Mouse (Mus musculus): ENCODE measurements around the gene Gak. TPM values are rescaled to one million over a fixed set of nuclear protein-coding genes. Genes with fewer than 3 reads are reported as not detected.
A peak's percentile ranks its signal among the peaks of the same experiment; 100 is the strongest.

The Gak gene
- 43.3 and 45.3 TPM in 2 replicates for polyA plus RNA-seq (2014; fragmentation: Nextera tagmentation; extraction: Ambion mirVana)

GRCm38 (mm10) chr5:108629634-108630483 lies at the start of gene Gak, which contains the start of gene Tmem175:
TSS of gene Gak (minus strand) at chr5:108629755.
TSS of gene Tmem175 (plus strand) at chr5:108629770.
- Histone ChIP-seq H3K36me3 (ENCODE audit: control insufficient read depth, insufficient read depth, low read length) (no peaks in the 10 kb centered on the region), H3K4me3 (ENCODE audit: low read depth, low read length) (peak within 1 kb of the TSS; percentile 80), H3K9me3 (ENCODE audit: control insufficient read depth, low read length) (no peaks in the 10 kb centered on the region), H3K9ac (ENCODE audit: low read length) (peak within 1 kb of the TSS; percentile 94), H3K27ac (ENCODE audit: low read depth, low read length) (peak within 1 kb of the TSS; percentile 80), H3K4me2 (peak within 1 kb of the TSS; percentile 88), H3K4me1 (ENCODE audit: control insufficient read depth, insufficient read depth, low read length) (peaks cover 11% of the 10 kb centered on the region), H3K27me3 (ENCODE audit: control insufficient read depth, insufficient read depth, low read length) (no peaks in the 10 kb centered on the region)
- peak; percentile 99 for ATAC-seq (ENCODE audit: low FRiP score)
- WGBS = under 1% methylated on average over 58 of the region's 58 CpGs
- DNase-seq (ENCODE audit: low spot score, missing footprints) = peak; percentile 99

DNA sequence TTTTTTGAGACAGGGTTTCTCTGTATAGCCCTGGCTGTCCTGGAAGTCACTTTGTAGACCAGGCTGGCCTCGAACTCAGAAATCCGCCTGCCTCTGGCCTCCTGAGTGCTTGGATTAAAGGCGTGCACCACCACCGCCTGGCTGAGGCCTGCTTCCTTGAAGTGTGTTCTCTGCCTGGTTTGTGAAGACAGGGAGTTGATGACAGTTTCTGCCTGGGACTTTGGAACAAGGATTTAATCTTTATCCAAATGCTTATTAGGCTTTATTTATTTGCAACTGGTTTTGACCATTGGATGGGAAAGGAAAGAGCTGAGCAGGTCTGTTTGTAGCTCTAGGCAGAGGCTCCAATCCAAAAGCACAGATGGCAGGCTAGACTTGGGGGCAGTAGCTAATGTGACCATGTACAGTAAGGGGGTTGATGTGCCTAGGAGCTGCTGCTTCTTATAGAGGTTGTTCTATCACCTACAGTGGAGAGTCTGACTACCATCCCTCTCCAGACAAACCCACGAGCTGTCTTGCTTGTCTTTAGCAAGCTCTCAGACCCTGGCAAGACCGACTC lies 48.8 kb upstream of the Gak start:
- no peaks in the 10 kb centered on the region for H3K9me3 ChIP-seq (ENCODE audit: control insufficient read depth, low read length)
- no peak overlapping the region for H3K27ac ChIP-seq (ENCODE audit: low read depth, low read length)
- ATAC-seq (ENCODE audit: low FRiP score) (no peak), DNase-seq (ENCODE audit: low spot score, missing footprints) (peak; percentile 73)
- H3K4me3 ChIP-seq (ENCODE audit: low read depth, low read length) = no peak overlapping the region
- no peak overlapping the region for H3K9ac ChIP-seq (ENCODE audit: low read length)
- 85% methylated on average over 6 of the region's 6 CpGs for WGBS
- no peaks in the 10 kb centered on the region for H3K27me3 ChIP-seq (ENCODE audit: control insufficient read depth, insufficient read depth, low read length)
- no peak overlapping the region for H3K4me2 ChIP-seq
- H3K36me3 ChIP-seq (ENCODE audit: control insufficient read depth, insufficient read depth, low read length) = no peaks in the 10 kb centered on the region
- peaks cover 3% of the 10 kb centered on the region for H3K4me1 ChIP-seq (ENCODE audit: control insufficient read depth, insufficient read depth, low read length)

DNA sequence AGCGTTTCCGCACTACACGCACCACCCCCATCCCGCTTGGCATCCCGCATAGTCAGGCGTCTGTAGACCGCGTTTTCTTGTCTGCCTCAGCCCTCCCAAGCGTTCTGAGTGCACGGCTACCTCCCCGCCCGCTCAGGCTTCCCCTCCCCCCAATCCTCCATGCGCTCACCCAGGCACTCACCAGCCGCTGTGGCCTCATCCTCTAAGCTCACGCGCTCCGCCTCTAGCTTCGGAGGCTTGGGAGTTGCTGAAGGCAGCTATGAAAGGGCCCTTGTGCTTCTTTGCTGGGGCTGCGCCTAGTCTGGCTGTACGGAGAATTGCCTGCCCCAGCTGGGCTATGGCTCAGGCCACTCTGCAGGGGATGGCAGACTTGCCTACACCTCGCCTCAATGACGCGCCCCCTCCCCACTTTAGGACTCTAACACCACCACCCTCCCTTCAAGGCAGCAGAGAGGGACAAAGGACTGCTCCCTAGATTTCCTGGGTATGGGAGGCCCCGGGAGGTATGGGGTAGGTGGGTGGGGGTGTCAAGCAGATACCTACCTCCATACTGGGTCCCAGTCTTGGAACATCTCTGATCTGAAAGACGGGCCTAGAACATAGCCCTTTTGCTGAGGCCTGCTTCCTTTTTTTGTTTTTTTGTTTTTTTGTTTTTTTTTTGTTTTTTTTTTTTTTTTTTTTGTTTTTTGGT lies 48.2 kb upstream of the Gak start:
- 3% methylated on average over 25 of the region's 25 CpGs for WGBS
- DNase-seq (ENCODE audit: low spot score, missing footprints) = peak; percentile 97
- Histone ChIP-seq H3K27me3 (ENCODE audit: control insufficient read depth, insufficient read depth, low read length) (no peaks in the 10 kb centered on the region), H3K27ac (ENCODE audit: low read depth, low read length) (peak overlapping the region; percentile 74), H3K36me3 (ENCODE audit: control insufficient read depth, insufficient read depth, low read length) (0 out of 2 replicates have a peak, but pooled peaks cover 2% of the 10 kb centered on the region), H3K4me1 (ENCODE audit: control insufficient read depth, insufficient read depth, low read length) (peaks cover 3% of the 10 kb centered on the region), H3K9ac (ENCODE audit: low read length) (peak overlapping the region; percentile 64), H3K4me3 (ENCODE audit: low read depth, low read length) (peak overlapping the region; percentile 31), H3K9me3 (ENCODE audit: control insufficient read depth, low read length) (no peaks in the 10 kb centered on the region), H3K4me2 (peak overlapping the region; percentile 51)
- ATAC-seq (ENCODE audit: low FRiP score) = peak; percentile 92

- peak overlapping the region; percentile 31 for H3K4me3 ChIP-seq (ENCODE audit: low read depth, low read length)
- no peak for DNase-seq (ENCODE audit: low spot score, missing footprints)
Observed at GRCm38 (mm10) chr5:108676772-108677498, 47.4 kb upstream of the Gak start.

GRCm38 (mm10) chr5:108675251-108675816 lies 45.8 kb upstream of the Gak start, which contains the start of gene Slc26a1:
TSS of gene Slc26a1 (minus strand) at chr5:108675569.
- H3K4me1 ChIP-seq (ENCODE audit: control insufficient read depth, insufficient read depth, low read length) = peaks cover 3% of the 10 kb centered on the region
- H3K4me2 ChIP-seq = no peak within 1 kb of the TSS
- no peak for ATAC-seq (ENCODE audit: low FRiP score)
- H3K9ac ChIP-seq (ENCODE audit: low read length) = no peak within 1 kb of the TSS
- no peak within 1 kb of the TSS for H3K4me3 ChIP-seq (ENCODE audit: low read depth, low read length)
- DNase-seq (ENCODE audit: low spot score, missing footprints) = no peak
- no peak within 1 kb of the TSS for H3K27ac ChIP-seq (ENCODE audit: low read depth, low read length)
- WGBS = 82% methylated on average over 9 of the region's 9 CpGs
- H3K36me3 ChIP-seq (ENCODE audit: control insufficient read depth, insufficient read depth, low read length) = 0 out of 2 replicates have a peak, but pooled peaks cover 2% of the 10 kb centered on the region
- no peaks in the 10 kb centered on the region for H3K27me3 ChIP-seq (ENCODE audit: control insufficient read depth, insufficient read depth, low read length)
- H3K9me3 ChIP-seq (ENCODE audit: control insufficient read depth, low read length) = no peaks in the 10 kb centered on the region

More at GRCm38 (mm10) chr5:108676772-108677498, 47.4 kb upstream of the Gak start:
- ATAC-seq (ENCODE audit: low FRiP score) = peak; percentile 63
- no peaks in the 10 kb centered on the region for H3K27me3 ChIP-seq (ENCODE audit: control insufficient read depth, insufficient read depth, low read length)
- 9% methylated on average over 5 of the region's 5 CpGs for WGBS
- 0 out of 2 replicates have a peak, but pooled peaks cover 2% of the 10 kb centered on the region for H3K36me3 ChIP-seq (ENCODE audit: control insufficient read depth, insufficient read depth, low read length)
- peak overlapping the region; percentile 51 for H3K4me2 ChIP-seq
- H3K4me1 ChIP-seq (ENCODE audit: control insufficient read depth, insufficient read depth, low read length) = peaks cover 3% of the 10 kb centered on the region
- peak overlapping the region; percentile 64 for H3K9ac ChIP-seq (ENCODE audit: low read length)
- peak overlapping the region; percentile 74 for H3K27ac ChIP-seq (ENCODE audit: low read depth, low read length)
- no peaks in the 10 kb centered on the region for H3K9me3 ChIP-seq (ENCODE audit: control insufficient read depth, low read length)

- WGBS = 84% methylated on average over 2 of the region's 2 CpGs
- Histone ChIP-seq H3K27me3 (ENCODE audit: control insufficient read depth, insufficient read depth, low read length) (no peaks in the 10 kb centered on the region), H3K36me3 (ENCODE audit: control insufficient read depth, insufficient read depth, low read length) (0 out of 2 replicates have a peak, but pooled peaks cover 2% of the 10 kb centered on the region), H3K27ac (ENCODE audit: low read depth, low read length) (no peak overlapping the region), H3K9ac (ENCODE audit: low read length) (no peak overlapping the region), H3K9me3 (ENCODE audit: control insufficient read depth, low read length) (no peaks in the 10 kb centered on the region), H3K4me3 (ENCODE audit: low read depth, low read length) (no peak overlapping the region), H3K4me2 (no peak overlapping the region), H3K4me1 (ENCODE audit: control insufficient read depth, insufficient read depth, low read length) (peaks cover 8% of the 10 kb centered on the region)
- DNase-seq (ENCODE audit: low spot score, missing footprints) (peak; percentile 61), ATAC-seq (ENCODE audit: low FRiP score) (no peak)
Observed at GRCm38 (mm10) chr5:108674624-108675023, 45.1 kb upstream of the Gak start.

DNA sequence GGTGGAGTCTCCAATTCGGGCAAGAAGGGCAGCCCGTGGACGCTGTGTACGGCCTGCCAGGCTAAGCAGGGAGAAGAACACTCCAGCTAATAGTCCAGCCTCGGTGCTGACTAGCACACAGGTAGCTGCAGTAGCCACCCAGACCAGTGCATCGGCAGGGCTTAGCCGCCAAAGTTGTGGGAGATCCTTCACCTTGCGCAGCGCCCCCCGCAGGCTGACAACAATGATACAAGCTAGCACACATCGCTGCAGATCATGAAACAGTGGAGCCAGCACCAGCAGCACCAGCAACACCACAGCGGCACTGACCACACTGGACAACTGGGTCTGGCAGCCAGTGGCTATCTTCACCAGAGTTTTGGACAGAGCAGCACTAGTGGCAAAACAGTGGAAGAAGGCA lies 42.2 kb upstream of the Gak start:
- Histone ChIP-seq H3K9me3 (ENCODE audit: control insufficient read depth, low read length) (no peaks in the 10 kb centered on the region), H3K36me3 (ENCODE audit: control insufficient read depth, insufficient read depth, low read length) (0 out of 2 replicates have a peak, but pooled peaks cover 2% of the 10 kb centered on the region), H3K27ac (ENCODE audit: low read depth, low read length) (no peak overlapping the region), H3K4me3 (ENCODE audit: low read depth, low read length) (no peak overlapping the region), H3K9ac (ENCODE audit: low read length) (no peak overlapping the region), H3K4me2 (no peak overlapping the region), H3K4me1 (ENCODE audit: control insufficient read depth, insufficient read depth, low read length) (peaks cover 12% of the 10 kb centered on the region), H3K27me3 (ENCODE audit: control insufficient read depth, insufficient read depth, low read length) (no peaks in the 10 kb centered on the region)
- WGBS = 94% methylated on average over 12 of the region's 12 CpGs
- DNase-seq (ENCODE audit: low spot score, missing footprints) (no peak), ATAC-seq (ENCODE audit: low FRiP score) (no peak)

- Histone ChIP-seq H3K9me3 (ENCODE audit: control insufficient read depth, low read length) (no peaks in the 10 kb centered on the region), H3K9ac (ENCODE audit: low read length) (no peak overlapping the region), H3K27me3 (ENCODE audit: control insufficient read depth, insufficient read depth, low read length) (no peaks in the 10 kb centered on the region), H3K4me2 (no peak overlapping the region), H3K27ac (ENCODE audit: low read depth, low read length) (no peak overlapping the region), H3K36me3 (ENCODE audit: control insufficient read depth, insufficient read depth, low read length) (0 out of 2 replicates have a peak, but pooled peaks cover 2% of the 10 kb centered on the region), H3K4me1 (ENCODE audit: control insufficient read depth, insufficient read depth, low read length) (peaks cover 12% of the 10 kb centered on the region), H3K4me3 (ENCODE audit: low read depth, low read length) (no peak overlapping the region)
- no peak for ATAC-seq (ENCODE audit: low FRiP score)
- peak; percentile 87 for DNase-seq (ENCODE audit: low spot score, missing footprints)
Observed at GRCm38 (mm10) chr5:108670785-108671184, 41.2 kb upstream of the Gak start.

Data from midbrain, embryonic 11.5 days (tissue).